Mouse (Mus musculus) hindbrain, embryonic 15.5 days (tissue): Measurements from ENCODE around the gene Disp3. TPM values are rescaled to one million over a fixed set of nuclear protein-coding genes. Genes with fewer than 3 reads are reported as not detected.

Experiments used
- ATAC-seq: fragments of 200-750 bp; cut with Nextera tagmentation; 2 replicates; pipeline ENCODE4 v1.8.0; 2017; ENCODE audit warnings: low read depth, moderate number of reproducible peaks, moderate TSS enrichment; ENCODE audit not compliant: low FRiP score
- H3K27ac ChIP-seq: fragments of 300-500 bp; sonication (generic); replicated peaks from 2 replicates; pipeline ENCODE4 v1.5.1; 2015; ENCODE audit warnings: mild to moderate bottlenecking, inconsistent platforms
- H3K27me3 ChIP-seq: fragments of 300-500 bp; sonication (generic); 2 replicates; pipeline ENCODE4 v1.6.1; 2015; ENCODE audit warnings: control low read depth, inconsistent platforms
- H3K36me3 ChIP-seq: fragments of 300-500 bp; sonication (generic); 2 replicates; pipeline ENCODE4 v1.6.1; 2015; ENCODE audit warnings: control low read depth, inconsistent platforms
- H3K4me1 ChIP-seq: fragments of 300-500 bp; sonication (generic); replicated peaks from 2 replicates; pipeline ENCODE4 v1.6.1; 2015; ENCODE audit warnings: control low read depth, inconsistent platforms
- H3K4me2 ChIP-seq: fragments of 300-500 bp; sonication (generic); 2 replicates; pipeline ENCODE4 v1.6.1; 2015; ENCODE audit warnings: moderate library complexity, mild to moderate bottlenecking, inconsistent platforms
- H3K4me3 ChIP-seq: fragments of 300-500 bp; sonication (generic); 2 replicates; pipeline ENCODE4 v1.5.1; 2015; ENCODE audit warnings: mild to moderate bottlenecking, inconsistent platforms
- H3K9ac ChIP-seq: fragments of 300-500 bp; sonication (generic); 2 replicates; pipeline ENCODE4 v1.6.1; 2015; ENCODE audit warnings: inconsistent platforms
- H3K9me3 ChIP-seq: fragments of 300-500 bp; sonication (generic); 2 replicates; pipeline ENCODE4 v1.6.1; 2016; ENCODE audit warnings: control low read depth, inconsistent platforms
- WGBS: fragments of 180-500 bp; shearing (Covaris S2); methylation state at CpG from one replicate; pipeline ENCODE4 v1.1.7; 2015; 5-methylcytosine and 5-hydroxymethylcytosine counted together
- polyA plus RNA-seq: library from polyadenylated mRNA; unstranded; fragments of >200 nt; fragmentation: Nextera tagmentation; extraction: Ambion mirVana; gene quantifications from 2 replicates; pipeline ENCODE4 v1.2.1, GENCODE M21; 2015

Disp3 gene
- polyA plus RNA-seq, 1 experiment from 2014 or later = 15.3 TPM

DNA sequence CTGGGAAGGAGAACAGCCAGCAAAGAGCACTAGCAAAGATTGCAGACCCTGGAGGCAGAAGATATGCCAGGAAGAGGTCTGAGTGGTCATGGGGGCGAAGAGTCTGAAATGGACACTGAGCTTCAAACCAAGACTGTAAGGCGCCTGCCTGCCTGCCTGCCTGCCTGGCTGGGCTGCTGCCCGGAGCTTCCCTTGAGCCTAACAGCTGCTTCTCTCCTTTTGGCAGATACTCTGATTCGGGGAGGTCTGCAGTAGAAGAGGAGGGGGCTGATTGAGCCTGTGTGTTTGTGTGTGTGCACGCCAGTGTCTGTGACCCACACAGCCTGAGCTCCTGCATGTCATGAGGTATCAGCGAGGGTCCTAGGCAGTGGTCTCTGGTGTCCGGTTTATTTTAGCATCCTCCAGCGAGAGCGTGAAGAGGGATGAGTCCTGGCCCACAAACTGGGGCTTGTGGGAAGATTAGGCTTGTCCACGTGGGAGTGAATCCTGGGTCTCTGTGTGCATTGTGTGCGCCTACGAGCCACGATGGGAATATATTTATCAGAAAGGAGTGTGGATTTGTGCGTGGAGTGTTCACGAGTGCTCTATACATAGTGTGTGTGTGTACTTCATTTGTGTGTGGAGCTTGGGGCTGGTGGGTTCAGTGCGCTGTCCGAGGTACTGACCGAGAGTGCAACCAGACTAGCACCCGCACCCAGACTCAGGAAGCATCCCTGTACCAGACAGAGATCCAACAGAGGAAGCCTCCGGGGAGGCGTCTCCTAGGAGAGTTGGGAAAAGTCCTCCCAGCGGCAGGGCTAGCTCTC, 1.3 kb downstream of the Disp3 start:
- Histone ChIP-seq H3K4me3 (peak overlapping the region; percentile 57), H3K36me3 (no peaks in the 10 kb centered on the region), H3K27me3 (no peaks in the 10 kb centered on the region), H3K4me2 (peak overlapping the region; percentile 71), H3K9ac (peak overlapping the region; percentile 68), H3K27ac (peak overlapping the region; percentile 77), H3K4me1 (peaks cover 71% of the 10 kb centered on the region), H3K9me3 (no peaks in the 10 kb centered on the region)
- ATAC-seq = no peak
- WGBS = 9% methylated on average over 22 of the region's 22 CpGs

DNA sequence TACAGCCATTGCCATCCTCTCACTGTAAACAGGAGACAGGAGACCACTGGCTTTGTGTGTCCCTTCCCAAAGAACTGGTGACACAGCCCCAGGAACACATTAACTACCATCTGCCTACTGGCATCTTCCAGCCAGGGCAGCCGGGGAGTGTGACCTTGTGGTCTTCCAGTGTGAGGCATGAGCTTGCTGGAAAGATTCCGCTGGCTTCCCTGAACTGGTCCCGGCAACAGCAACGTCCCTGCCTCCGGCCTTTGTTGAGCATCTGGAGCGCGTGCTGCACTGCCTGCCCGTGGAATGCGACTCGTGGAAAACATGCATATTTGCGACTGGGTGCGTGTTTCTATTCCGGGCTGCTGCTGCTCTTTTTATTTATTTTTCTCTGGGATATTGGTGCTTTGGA, 3.5 kb downstream of the Disp3 start:
- peaks cover 58% of the 10 kb centered on the region for H3K4me1 ChIP-seq
- peak overlapping the region; percentile 71 for H3K4me2 ChIP-seq
- peak overlapping the region; percentile 63 for H3K27ac ChIP-seq
- peak overlapping the region; percentile 68 for H3K9ac ChIP-seq
- ATAC-seq = no peak
- H3K27me3 ChIP-seq = no peaks in the 10 kb centered on the region
- no peaks in the 10 kb centered on the region for H3K36me3 ChIP-seq
- H3K9me3 ChIP-seq = no peaks in the 10 kb centered on the region
- H3K4me3 ChIP-seq = peak overlapping the region; percentile 57
- WGBS = 14% methylated on average over 13 of the region's 13 CpGs

DNA sequence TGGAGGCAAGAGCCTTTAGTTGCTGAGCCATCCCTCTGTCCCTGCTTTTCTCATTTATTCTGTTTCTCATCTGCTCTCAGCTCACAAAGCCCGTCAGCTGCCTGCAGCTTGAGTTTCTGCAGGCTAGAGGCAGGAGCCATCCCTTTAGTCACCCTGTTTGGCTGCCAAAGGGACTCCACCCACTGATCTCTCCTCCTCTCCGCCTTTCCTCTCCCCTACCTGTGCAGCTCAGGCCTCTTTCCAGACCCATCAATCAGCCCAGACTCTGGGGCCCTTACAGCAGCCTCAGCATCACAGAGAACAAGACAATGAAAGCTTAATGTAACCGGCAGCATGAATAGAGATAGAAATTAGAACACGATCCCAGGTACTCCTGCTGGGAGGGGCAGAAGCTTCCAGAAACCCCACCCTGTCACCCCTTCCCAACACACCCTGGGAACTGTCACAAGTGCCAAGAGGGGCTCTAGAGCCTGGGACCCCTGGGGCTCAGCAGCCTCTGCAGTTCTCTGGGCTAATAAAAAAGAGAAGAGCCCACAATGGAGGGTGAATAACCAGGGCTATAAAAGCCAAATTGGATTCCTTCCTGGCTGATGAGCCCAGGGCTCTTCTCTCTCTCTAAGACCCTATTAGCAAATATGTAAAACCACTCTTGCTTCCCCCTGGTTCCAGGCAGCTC, 10.8 kb downstream of the Disp3 start:
- peaks cover 53% of the 10 kb centered on the region for H3K4me1 ChIP-seq
- no peaks in the 10 kb centered on the region for H3K36me3 ChIP-seq
- peak overlapping the region; percentile 52 for H3K27ac ChIP-seq
- H3K4me3 ChIP-seq = no peak overlapping the region
- 0 out of 2 replicates have a peak overlapping the region, but pooled peaks have one; percentile 2 for H3K4me2 ChIP-seq
- no peak overlapping the region for H3K9ac ChIP-seq
- 0 out of 2 replicates have a peak, but pooled peaks have one; percentile 37 for ATAC-seq
- no peaks in the 10 kb centered on the region for H3K9me3 ChIP-seq
- 12% methylated on average over 4 of the region's 4 CpGs for WGBS
- H3K27me3 ChIP-seq = peaks cover 15% of the 10 kb centered on the region; the same call in 1 of the 2 replicates

DNA sequence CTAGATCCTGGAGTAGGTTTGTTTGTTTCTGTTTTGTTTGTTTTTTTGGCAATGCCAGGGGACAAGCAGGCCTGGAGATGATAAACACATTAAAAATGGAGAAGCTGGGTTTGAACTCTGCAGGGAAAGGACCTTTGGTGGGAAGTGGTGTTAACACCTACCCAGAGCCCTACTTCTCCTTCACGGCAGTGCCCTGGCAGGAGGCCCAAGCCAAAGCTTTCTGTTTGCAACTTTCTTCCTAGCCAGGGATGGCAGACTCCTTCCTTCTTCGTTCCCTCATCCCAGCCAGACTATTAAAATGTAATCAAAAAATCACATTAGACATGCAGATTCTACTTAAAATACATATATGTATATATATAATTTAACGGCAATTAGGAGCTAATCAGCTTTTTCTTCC, 13.1 kb downstream of the Disp3 start:
- Histone ChIP-seq H3K9me3 (no peaks in the 10 kb centered on the region), H3K9ac (no peak overlapping the region), H3K4me3 (no peak overlapping the region), H3K4me1 (peaks cover 58% of the 10 kb centered on the region), H3K27me3 (peaks cover 15% of the 10 kb centered on the region; the same call in 1 of the 2 replicates), H3K27ac (no peak overlapping the region), H3K36me3 (peaks cover 6% of the 10 kb centered on the region; the same call in 1 of the 2 replicates), H3K4me2 (no peak overlapping the region)
- no peak for ATAC-seq
- 58% methylated on average over 3 of the region's 3 CpGs for WGBS

DNA sequence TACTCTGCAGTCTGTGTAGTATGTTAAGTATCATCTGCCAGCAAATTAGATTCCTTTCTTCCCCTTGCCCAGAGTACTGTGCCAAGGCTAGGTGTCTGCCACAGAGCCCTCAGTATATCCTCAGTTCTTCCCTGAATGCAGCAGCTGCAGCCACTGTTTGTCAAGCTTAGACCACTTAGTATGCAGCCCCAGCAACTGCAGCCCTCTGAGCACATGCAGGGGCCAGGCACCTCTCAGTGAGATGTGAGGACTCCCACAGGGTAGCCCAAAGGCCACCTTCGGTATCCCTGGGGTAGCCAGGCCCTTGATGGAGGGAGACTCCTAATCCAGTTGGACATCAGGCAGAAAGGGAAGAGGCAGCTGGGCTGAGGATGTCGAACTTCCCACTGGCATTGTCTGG, 14.5 kb downstream of the Disp3 start:
- H3K9ac ChIP-seq = no peak overlapping the region
- H3K36me3 ChIP-seq = peaks cover 14% of the 10 kb centered on the region
- peaks cover 15% of the 10 kb centered on the region; the same call in 1 of the 2 replicates for H3K27me3 ChIP-seq
- H3K4me1 ChIP-seq = peaks cover 50% of the 10 kb centered on the region
- no peak overlapping the region for H3K27ac ChIP-seq
- 10% methylated on average over 2 of the region's 2 CpGs for WGBS
- H3K4me2 ChIP-seq = no peak overlapping the region
- ATAC-seq = no peak
- no peak overlapping the region for H3K4me3 ChIP-seq
- H3K9me3 ChIP-seq = no peaks in the 10 kb centered on the region

DNA sequence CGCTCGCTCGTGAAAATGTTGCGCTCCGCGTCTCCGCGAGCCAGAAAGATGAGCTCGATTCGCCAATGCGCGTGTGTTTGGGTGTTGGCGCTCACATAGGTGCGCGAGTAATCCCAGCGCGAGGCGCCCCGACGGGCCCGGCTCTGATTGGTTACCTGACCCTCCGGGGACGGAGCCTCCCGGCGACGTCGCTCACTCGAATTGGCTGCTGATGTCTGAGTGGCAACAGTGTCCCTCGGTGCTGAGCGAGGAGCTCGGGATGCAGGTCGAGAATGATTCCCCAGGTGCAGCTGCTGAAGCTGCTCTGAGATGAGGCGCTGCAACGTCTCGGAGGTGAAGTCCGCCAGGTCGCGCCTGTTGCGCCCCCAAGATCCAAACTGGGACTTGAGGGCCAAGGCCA, 16.1 kb downstream of the Disp3 start:
- WGBS = 18% methylated on average over 39 of the region's 39 CpGs
- Histone ChIP-seq H3K36me3 (peaks cover 28% of the 10 kb centered on the region), H3K4me1 (peaks cover 35% of the 10 kb centered on the region), H3K4me3 (peak overlapping the region; percentile 12), H3K27me3 (peaks cover 15% of the 10 kb centered on the region; the same call in 1 of the 2 replicates), H3K27ac (no peak overlapping the region), H3K9me3 (no peaks in the 10 kb centered on the region), H3K9ac (no peak overlapping the region), H3K4me2 (peak overlapping the region; percentile 32)
- ATAC-seq = peak; percentile 23; the same call in 1 of the 2 replicates

DNA sequence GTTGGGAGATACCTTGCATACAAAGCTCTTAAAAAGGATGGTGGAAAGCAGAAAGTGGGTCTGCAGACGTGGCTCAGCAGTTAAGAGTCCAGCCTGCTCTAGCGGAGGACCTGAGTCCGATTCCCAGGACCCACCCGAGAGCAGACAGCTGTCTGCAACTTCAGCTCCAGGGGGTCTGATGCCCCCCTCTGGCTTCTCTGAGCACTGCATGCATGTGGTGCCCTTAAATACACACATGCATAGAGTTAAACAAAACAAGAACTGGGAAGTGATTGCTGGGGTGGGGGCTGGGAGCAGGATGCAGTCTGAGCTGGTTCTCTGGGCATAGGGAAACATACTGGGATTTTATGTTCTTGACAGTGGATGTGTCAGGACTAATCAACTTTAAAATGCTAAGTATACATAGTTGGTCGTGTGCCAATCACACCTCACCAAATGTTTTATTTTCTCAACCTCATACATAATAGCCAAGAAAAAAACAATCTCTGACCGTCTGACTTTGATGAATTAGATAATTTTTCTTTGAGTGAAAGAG, 20.7 kb downstream of the Disp3 start:
- 91% methylated on average over 6 of the region's 6 CpGs for WGBS
- ATAC-seq = no peak
- H3K36me3 ChIP-seq = peaks cover 42% of the 10 kb centered on the region
- no peak overlapping the region for H3K27ac ChIP-seq
- H3K4me3 ChIP-seq = no peak overlapping the region
- no peaks in the 10 kb centered on the region for H3K9me3 ChIP-seq
- no peak overlapping the region for H3K9ac ChIP-seq
- H3K4me1 ChIP-seq = peaks cover 6% of the 10 kb centered on the region
- H3K27me3 ChIP-seq = peaks cover under 1% of the 10 kb centered on the region; the same call in 1 of the 2 replicates
- no peak overlapping the region for H3K4me2 ChIP-seq

DNA sequence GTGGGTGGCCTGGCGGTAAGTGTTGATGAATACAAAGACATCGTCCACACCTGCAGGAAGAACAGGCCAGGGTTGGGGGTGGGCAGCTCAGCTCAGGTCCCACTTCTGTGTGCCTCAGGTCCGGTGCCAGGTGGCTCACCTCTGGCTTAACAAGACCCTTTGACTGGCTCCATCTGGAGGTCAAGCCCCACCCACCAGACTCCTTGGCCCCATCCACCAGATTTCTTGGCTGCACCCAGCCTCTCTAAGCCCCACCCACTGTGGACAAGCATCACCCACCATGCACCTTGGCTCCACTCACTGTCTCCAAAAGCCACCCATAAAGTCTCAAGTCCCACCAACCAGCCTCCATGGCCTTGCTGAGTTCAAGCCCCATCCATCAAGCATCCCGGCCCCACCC, 27.8 kb downstream of the Disp3 start:
- 0 out of 2 replicates have a peak, but pooled peaks have one; percentile 25 for ATAC-seq
- Histone ChIP-seq H3K36me3 (peaks cover 47% of the 10 kb centered on the region), H3K4me1 (no peaks in the 10 kb centered on the region), H3K27ac (no peak overlapping the region), H3K27me3 (no peaks in the 10 kb centered on the region), H3K9me3 (no peaks in the 10 kb centered on the region), H3K4me3 (no peak overlapping the region), H3K4me2 (no peak overlapping the region), H3K9ac (no peak overlapping the region)
- 98% methylated on average over 4 of the region's 4 CpGs for WGBS

DNA sequence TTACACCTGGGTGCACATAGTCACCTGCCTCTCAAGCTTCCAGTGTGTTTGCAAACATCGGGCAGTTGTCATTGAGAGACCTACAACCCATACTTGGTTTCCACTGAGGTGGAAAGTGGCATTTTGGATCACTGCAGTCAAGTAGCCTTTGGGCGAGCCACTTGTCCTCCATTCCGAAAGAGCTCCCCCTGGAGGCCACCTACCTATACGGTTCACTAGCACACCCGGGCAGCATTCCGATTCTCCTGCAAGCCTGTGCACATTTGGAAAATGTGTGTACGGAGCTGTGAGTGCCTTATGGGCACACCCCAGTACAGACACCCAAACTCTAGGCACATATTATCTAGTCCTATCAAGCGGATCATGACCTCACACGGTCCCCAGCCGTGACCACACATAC, 38.4 kb downstream of the Disp3 start:
- Histone ChIP-seq H3K4me1 (no peaks in the 10 kb centered on the region), H3K36me3 (peaks cover 88% of the 10 kb centered on the region), H3K27ac (no peak overlapping the region), H3K4me2 (no peak overlapping the region), H3K9me3 (no peaks in the 10 kb centered on the region), H3K27me3 (no peaks in the 10 kb centered on the region), H3K9ac (no peak overlapping the region), H3K4me3 (no peak overlapping the region)
- WGBS = 52% methylated on average over 10 of the region's 10 CpGs
- no peak for ATAC-seq

DNA sequence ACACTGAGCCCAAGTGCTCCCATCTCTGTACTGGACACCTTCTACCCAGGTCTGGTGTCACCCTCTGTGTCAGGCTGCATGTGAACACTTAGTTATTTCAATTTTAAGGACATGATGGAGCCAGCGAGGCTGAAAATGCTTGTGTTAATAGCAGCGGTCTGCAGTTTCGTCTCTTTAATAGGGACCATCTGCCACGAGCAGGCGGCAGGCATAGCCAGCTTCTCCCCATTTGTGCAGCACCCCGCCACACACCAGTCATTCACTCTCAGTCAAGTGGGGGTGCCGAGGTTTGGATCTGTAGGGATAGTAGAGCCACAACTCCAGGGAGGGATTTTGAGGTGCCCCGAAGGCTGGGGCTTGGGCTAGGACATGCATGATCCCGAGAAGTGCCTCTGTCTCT, 47.4 kb downstream of the Disp3 start:
- Histone ChIP-seq H3K9ac (no peak overlapping the region), H3K4me3 (no peak overlapping the region), H3K9me3 (no peaks in the 10 kb centered on the region), H3K27ac (no peak overlapping the region), H3K4me1 (peaks cover 28% of the 10 kb centered on the region), H3K27me3 (no peaks in the 10 kb centered on the region), H3K4me2 (no peak overlapping the region), H3K36me3 (peaks cover 24% of the 10 kb centered on the region)
- 64% methylated on average over 9 of the region's 9 CpGs for WGBS
- ATAC-seq = no peak

DNA sequence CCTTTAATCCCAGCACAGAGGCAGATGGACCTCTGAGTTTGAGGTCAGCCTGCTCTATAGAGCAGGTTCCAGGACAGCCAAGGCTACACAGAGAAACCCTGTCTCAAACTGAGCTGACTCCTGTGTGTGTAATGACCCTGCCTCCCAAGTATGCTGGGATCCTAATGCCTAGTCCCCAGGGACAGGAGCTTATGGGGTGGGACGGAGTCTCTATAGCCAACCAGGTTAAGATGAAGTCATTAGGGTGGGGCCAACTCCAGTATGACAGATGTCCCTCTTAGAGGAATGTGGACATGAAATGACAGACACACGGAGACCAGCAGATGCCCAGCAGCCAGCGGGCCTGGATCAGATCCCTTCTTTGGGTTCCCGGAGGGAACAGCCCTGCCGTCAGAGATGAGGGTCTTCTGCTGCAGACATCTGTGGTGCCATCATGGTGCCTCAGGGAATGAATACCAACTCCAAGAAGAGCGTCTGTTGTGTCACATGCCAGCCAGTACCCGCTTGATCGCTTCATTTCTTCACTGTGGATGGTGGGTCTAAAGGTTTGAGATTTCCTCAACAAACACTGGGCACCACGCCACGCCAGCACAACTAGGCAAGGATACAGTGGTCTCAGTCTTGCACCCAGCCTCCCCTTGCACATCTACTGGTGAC, 48.2 kb downstream of the Disp3 start:
- Histone ChIP-seq H3K9me3 (no peaks in the 10 kb centered on the region), H3K9ac (no peak overlapping the region), H3K4me1 (peaks cover 28% of the 10 kb centered on the region), H3K4me3 (no peak overlapping the region), H3K27me3 (no peaks in the 10 kb centered on the region), H3K4me2 (no peak overlapping the region), H3K36me3 (peaks cover 16% of the 10 kb centered on the region), H3K27ac (no peak overlapping the region)
- 74% methylated on average over 10 of the region's 10 CpGs for WGBS
- no peak; the same call in 1 of the 2 replicates for ATAC-seq
